In genomic region chr1:63871831-63872230, GRCm38 (mm10) we compare ENCODE assay signal across 25 mouse cellular contexts.
A peak's percentile ranks its signal among the peaks of the same experiment; 100 is the strongest.
DNase-seq lines count a peak whose midpoint lies in the region; ATAC-seq and TF ChIP-seq lines count a peak whose summit lies in the region.
"Had no signal": no experiment of that assay in that cellular context is flagged by ENCODE, and none has a peak within 500 bp of the region (broad histone marks: within the 10 kb centered on the region; RNA-seq: fewer than 3 reads in every experiment).

No protein-coding gene starts in this region.

- no peak for TF ChIP-seq CTCF in heart, adult 2 months (IDR thresholded peaks at IDR 0.05)
- no peak for TF ChIP-seq CTCF in kidney, adult 2 months (conservative IDR thresholded peaks at IDR 0.05; ENCODE audit: insufficient read depth, insufficient read length, low read depth, low read length)
- no peak for TF ChIP-seq CTCF in left cerebral cortex, adult 2 months (IDR thresholded peaks at IDR 0.05)

- H3K27me3 ChIP-seq in heart, adult 2 months (ENCODE audit: control insufficient read depth, insufficient read depth, low read length), result no peaks in the 10 kb centered on the region
- no peaks in the 10 kb centered on the region for H3K27me3 ChIP-seq in heart, embryonic 12.5 days (replicated peaks)
- H3K27me3 ChIP-seq in kidney, adult 2 months (replicated peaks; ENCODE audit: control insufficient read depth, insufficient read depth, low read length), result no peaks in the 10 kb centered on the region
- H3K27me3 ChIP-seq in kidney, embryonic 16.5 days (ENCODE audit: insufficient read depth, low read length), result no peaks in the 10 kb centered on the region
- H3K27me3 ChIP-seq: CH12.LX; liver, embryonic 12.5 days; midbrain, embryonic 12.5 days; neural tube, embryonic 15.5 days had no signal

- intact Hi-C loops in heart, adult 2 months (cut with DNase I), result loop anchor here (10.0 kb wide), 1 partner anchor 243 kb away; no protein-coding TSS in a partner anchor
- intact Hi-C loops in left cerebral cortex, adult 2 months (cut with DNase I), result no loop called here
- intact Hi-C loops in left cerebral cortex, postnatal 36 days (cut with DNase I), result no loop called here

- H3K9me3 ChIP-seq in heart, embryonic 12.5 days (replicated peaks), result no peaks in the 10 kb centered on the region
- H3K9me3 ChIP-seq in kidney, embryonic 16.5 days (ENCODE audit: low read length), result no peaks in the 10 kb centered on the region
- H3K9me3 ChIP-seq: forebrain, embryonic 10.5 days; G1E; liver, embryonic 12.5 days; midbrain, embryonic 12.5 days; neural tube, embryonic 15.5 days had no signal

- TF ChIP-seq EP300 in heart, adult 2 months (IDR thresholded peaks at IDR 0.05; ENCODE audit: insufficient read depth, low read depth, low read length), result no peak

- 0 out of 2 replicates have a peak overlapping the region, but pooled peaks have one; percentile 19 for H3K27ac ChIP-seq in heart, adult 2 months
- H3K27ac ChIP-seq in heart, embryonic 12.5 days (ENCODE audit: poor library complexity, severe bottlenecking), result no peak overlapping the region
- no peak overlapping the region for H3K27ac ChIP-seq in kidney, adult 2 months (ENCODE audit: insufficient read depth, low read depth, low read length)
- H3K27ac ChIP-seq in kidney, embryonic 16.5 days (ENCODE audit: low read length), result no peak overlapping the region
- H3K27ac ChIP-seq in left cerebral cortex, adult 2 months, result peak overlapping the region; percentile 1; the same call in 1 of the 2 replicates
- H3K27ac ChIP-seq: forebrain, embryonic 10.5 days; gastrocnemius, adult 2 months; hindbrain, embryonic 14.5 days; liver, embryonic 12.5 days; midbrain, embryonic 12.5 days; neural tube, embryonic 15.5 days had no signal

- no peak overlapping the region; the same call in 1 of the 2 replicates for H3K9ac ChIP-seq in heart, adult 2 months (ENCODE audit: low read depth, low read length)
- no peak overlapping the region for H3K9ac ChIP-seq in heart, embryonic 12.5 days
- H3K9ac ChIP-seq in kidney, embryonic 16.5 days (replicated peaks; ENCODE audit: low read length), result no peak overlapping the region
- H3K9ac ChIP-seq: hindbrain, embryonic 14.5 days; liver, embryonic 12.5 days; midbrain, embryonic 12.5 days; neural tube, embryonic 15.5 days had no signal

- H3K36me3 ChIP-seq in heart, adult 2 months (ENCODE audit: control insufficient read depth, insufficient read depth, low read length), result peaks cover 2% of the 10 kb centered on the region; the same call in 1 of the 2 replicates
- H3K36me3 ChIP-seq in heart, embryonic 12.5 days, result no peaks in the 10 kb centered on the region
- no peaks in the 10 kb centered on the region for H3K36me3 ChIP-seq in kidney, adult 2 months (ENCODE audit: control insufficient read depth, insufficient read depth, low read length)
- no peaks in the 10 kb centered on the region for H3K36me3 ChIP-seq in kidney, embryonic 16.5 days (ENCODE audit: insufficient read depth, low read length)
- H3K36me3 ChIP-seq: forebrain, embryonic 10.5 days; G1E; liver, embryonic 12.5 days; midbrain, embryonic 12.5 days; neural tube, embryonic 15.5 days had no signal

- no peak for DNase-seq in heart, adult 2 months
- peak; percentile 24 for DNase-seq in kidney, adult 2 months
- no peak for DNase-seq in left cerebral cortex, adult 2 months (ENCODE audit: extremely low spot score in 1 of 2, low spot score in 2 of 2)
- DNase-seq in left cerebral cortex, postnatal 36 days (ENCODE audit: low spot score in 2 of 2), result no peak
- DNase-seq: adrenal gland, postnatal 36 days; B cell, adult 2 months; cerebellum, adult 11 months; cerebellum, adult 9-11 months; gastrocnemius, adult 2 months; layer of hippocampus, adult 9-11 months; left cerebral cortex, postnatal 4 days; lung, adult 18-20 months; right cerebral cortex, adult 18-20 months; right cerebral cortex, postnatal 4 days; thymus, postnatal 14 days had no signal

- H3K4me3 ChIP-seq in heart, adult 2 months, result no peak overlapping the region
- no peak overlapping the region for H3K4me3 ChIP-seq in heart, embryonic 12.5 days
- H3K4me3 ChIP-seq in kidney, adult 2 months (ENCODE audit: insufficient read depth, low read depth, low read length), result no peak overlapping the region
- no peak overlapping the region for H3K4me3 ChIP-seq in kidney, embryonic 16.5 days (ENCODE audit: low read length)
- H3K4me3 ChIP-seq in left cerebral cortex, adult 2 months, result no peak overlapping the region
- H3K4me3 ChIP-seq: forebrain, embryonic 10.5 days; gastrocnemius, adult 2 months; liver, embryonic 12.5 days; midbrain, embryonic 12.5 days; neural tube, embryonic 15.5 days had no signal

- WGBS in heart, adult 2 months, result 32% methylated on average over 6 of the region's 6 CpGs
- WGBS in heart, embryonic 12.5 days, result 74% methylated on average over 6 of the region's 6 CpGs
- 54% methylated on average over 6 of the region's 6 CpGs for WGBS in kidney, adult 2 months
- 62% methylated on average over 6 of the region's 6 CpGs for WGBS in kidney, embryonic 16.5 days

- TF ChIP-seq POLR2A in heart, adult 2 months (IDR thresholded peaks at IDR 0.05; ENCODE audit: insufficient read depth, low read depth, low read length), result no peak
- no peak for TF ChIP-seq POLR2A in kidney, adult 2 months (IDR thresholded peaks at IDR 0.05; ENCODE audit: low read depth, low read length)

- peaks cover 6% of the 10 kb centered on the region for H3K4me1 ChIP-seq in heart, adult 2 months (ENCODE audit: control insufficient read depth, insufficient read depth, low read length)
- H3K4me1 ChIP-seq in heart, embryonic 12.5 days (replicated peaks), result no peaks in the 10 kb centered on the region
- 0 out of 2 replicates have a peak, but pooled peaks cover 3% of the 10 kb centered on the region for H3K4me1 ChIP-seq in kidney, adult 2 months (ENCODE audit: control insufficient read depth, insufficient read depth, low read length)
- H3K4me1 ChIP-seq in kidney, embryonic 16.5 days (ENCODE audit: insufficient read depth, low read length), result no peaks in the 10 kb centered on the region
- H3K4me1 ChIP-seq: forebrain, embryonic 10.5 days; liver, embryonic 12.5 days; midbrain, embryonic 12.5 days; neural tube, embryonic 15.5 days had no signal

- no peaks in the 10 kb centered on the region for H3K79me2 ChIP-seq in heart, adult 2 months (replicated peaks; ENCODE audit: control insufficient read depth, insufficient read depth, low read length)

- ATAC-seq in heart, embryonic 12.5 days (ENCODE audit: insufficient number of reproducible peaks, low FRiP score), result no peak
- ATAC-seq in kidney, embryonic 16.5 days (ENCODE audit: low FRiP score, low TSS enrichment), result no peak
- ATAC-seq: liver, embryonic 12.5 days; Patski had no signal

- H3K4me2 ChIP-seq in heart, embryonic 12.5 days, result no peak overlapping the region
- no peak overlapping the region for H3K4me2 ChIP-seq in kidney, embryonic 16.5 days (replicated peaks; ENCODE audit: low read depth, low read length)
- H3K4me2 ChIP-seq: hindbrain, embryonic 14.5 days; liver, embryonic 12.5 days; midbrain, embryonic 12.5 days; neural tube, embryonic 15.5 days had no signal

Comparison
In these comparisons a context has a peak if more than half of its experiments do, and no peak if none do; other contexts are left out.
1. H3K27ac ChIP-seq: peak in heart, adult 2 months (single experiment) and left cerebral cortex, adult 2 months (single experiment); none in heart, embryonic 12.5 days (single experiment), kidney, adult 2 months (single experiment) and kidney, embryonic 16.5 days (single experiment).